Mouse (Mus musculus) activated CD4-positive, CD25-positive, alpha-beta regulatory T cell, adult 4 months (primary cell): ENCODE measurements around the gene Rhox3a. TPM values are rescaled to one million over a fixed set of nuclear protein-coding genes. Genes with fewer than 3 reads are reported as not detected.
"Not testable (repeated sequence)": the region's sequence is repeated elsewhere in the genome, so short reads cannot be mapped to it uniquely, and the experiment has no call there.

Experiments used
- ATAC-seq: one replicate; pipeline ENCODE4 v1.8.0; 2017
- polyA plus RNA-seq, 2 experiments: library from polyadenylated mRNA; unstranded; fragments of 100-300 nt; shearing (Covaris generic); gene quantifications; one replicate each; pipeline ENCODE4 v1.2.1; 2017

The Rhox3a gene
- polyA plus RNA-seq = not detected

GRCm38 (mm10) chrX:37249619-37250018, at the start of gene Rhox3a:
Gene Rhox3a, plus strand, starts transcription at chrX:37249919.
- not testable (repeated sequence) for ATAC-seq

DNA sequence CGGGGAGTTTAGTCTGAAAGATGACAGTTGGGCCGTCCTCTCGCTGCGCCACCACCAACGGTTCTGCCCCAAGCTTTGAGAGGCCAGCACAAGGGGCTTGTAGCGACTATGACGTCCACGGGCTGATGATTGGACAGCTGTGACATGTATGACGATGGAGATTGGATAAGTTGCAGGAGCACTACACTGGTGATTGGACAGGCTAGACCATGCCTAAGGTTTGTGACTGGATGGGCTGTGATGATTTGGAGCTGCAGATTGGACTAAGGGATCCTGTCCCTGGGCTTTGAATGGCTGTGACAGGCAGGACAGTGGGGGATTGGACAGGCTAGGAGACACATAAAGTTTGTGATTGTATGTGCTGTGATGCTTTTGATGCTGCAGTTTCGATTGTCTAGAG, 38.8 kb upstream of the Rhox3a start, which contains the start of gene Gm9:
Gm9 (minus strand) TSS at position 101 of the 400 bp plus-strand sequence.
- no peak for ATAC-seq

GRCm38 (mm10) chrX:37222158-37222557, 27.6 kb upstream of the Rhox3a start, which contains the start of gene Rhox1:
Gene Rhox1, minus strand, starts transcription at chrX:37222258.
- ATAC-seq = not testable (repeated sequence)

DNA sequence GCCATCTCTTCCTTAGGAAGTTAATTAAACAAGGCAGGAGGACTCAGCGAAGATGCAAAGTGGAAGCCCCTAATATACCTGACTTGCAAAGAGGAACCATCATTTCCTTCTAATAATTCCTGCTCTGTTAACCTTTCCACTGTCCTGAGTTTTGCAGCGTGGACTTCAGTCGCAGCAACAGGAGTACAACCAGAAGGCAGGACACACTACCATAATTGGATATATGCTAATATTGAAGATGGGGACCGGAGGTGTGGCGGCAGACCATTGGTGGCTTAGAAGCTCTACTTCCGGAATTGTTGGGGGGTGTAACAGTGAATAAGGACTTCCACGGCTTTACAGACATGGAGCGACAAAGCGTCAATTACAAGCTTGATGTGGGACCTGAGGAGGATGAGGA, 5.0 kb upstream of the Rhox3a start, which contains the start of gene Rhox2a:
Rhox2a (plus strand) TSS at position 301 of the 400 bp plus-strand sequence.
- not testable (repeated sequence) for ATAC-seq

GRCm38 (mm10) chrX:37265038-37265437, 15.3 kb downstream of the Rhox3a start, which contains the start of gene Rhox4a:
Gene Rhox4a, plus strand, starts transcription at chrX:37265338.
- ATAC-seq = not testable (repeated sequence)

Other genes starting within 250 kb of the Rhox3a start
- gene Sowahd, start 201.1 kb upstream of the Rhox3a start, polyA plus RNA-seq = not detected
- 1,000 to 10,000 TPM in 1 of 2 experiments, 100 to 1,000 TPM in 1; 652 to 1,206 TPM for gene Rpl39, start 164.5 kb upstream of the Rhox3a start, polyA plus RNA-seq
- gene Upf3b, start 139.6 kb upstream of the Rhox3a start, polyA plus RNA-seq = 10 to 100 TPM; 33.8 to 46.6 TPM
- gene Nkap, start 123.1 kb upstream of the Rhox3a start, polyA plus RNA-seq = 10 to 100 TPM; 19.3 to 27.4 TPM
- under 1 TPM in 1 of 2 experiments, not detected in 1; 0.19 TPM for gene Akap14, start 81.1 kb upstream of the Rhox3a start, polyA plus RNA-seq
- gene Ndufa1, start 58.8 kb upstream of the Rhox3a start, polyA plus RNA-seq = 100 to 1,000 TPM; 295 to 357 TPM
- 10 to 100 TPM in 1 of 2 experiments, 1 to 10 TPM in 1; 9.5 to 10.9 TPM for gene Rnf113a1, start 58.7 kb upstream of the Rhox3a start, polyA plus RNA-seq
- gene Gm9, start 38.9 kb upstream of the Rhox3a start, polyA plus RNA-seq = not detected
- gene Rhox1, start 27.7 kb upstream of the Rhox3a start, polyA plus RNA-seq = not detected
- not detected for gene Rhox2a, start 4.9 kb upstream of the Rhox3a start, polyA plus RNA-seq
- gene Rhox4a, start 15.4 kb downstream of the Rhox3a start, polyA plus RNA-seq = not detected
- not detected for gene Rhox3a2, start 130.1 kb downstream of the Rhox3a start, polyA plus RNA-seq
- not detected for gene Rhox4a2, start 140.9 kb downstream of the Rhox3a start, polyA plus RNA-seq
- not detected for gene Rhox2b, start 162.1 kb downstream of the Rhox3a start, polyA plus RNA-seq
- gene Rhox4b, start 182.6 kb downstream of the Rhox3a start, polyA plus RNA-seq = under 1 TPM in 1 of 2 experiments, not detected in 1; 0.33 TPM
- gene Rhox2c, start 203.8 kb downstream of the Rhox3a start, polyA plus RNA-seq = not detected
- gene Rhox3c, start 208.7 kb downstream of the Rhox3a start, polyA plus RNA-seq = not detected
- not detected for gene Rhox4c, start 230.4 kb downstream of the Rhox3a start, polyA plus RNA-seq
- gene Rhox2d, start 243.5 kb downstream of the Rhox3a start, polyA plus RNA-seq = not detected